Mouse (Mus musculus): ENCODE measurements at regions not wholly inside any gene's neighbourhood (a gene's known extent, or its start where the extent isn't known, plus 50 kb on each side); places are given as distances from the start of the nearest gene placed in this dataset.
A peak's percentile ranks its signal among the peaks of the same experiment; 100 is the strongest.

DNA sequence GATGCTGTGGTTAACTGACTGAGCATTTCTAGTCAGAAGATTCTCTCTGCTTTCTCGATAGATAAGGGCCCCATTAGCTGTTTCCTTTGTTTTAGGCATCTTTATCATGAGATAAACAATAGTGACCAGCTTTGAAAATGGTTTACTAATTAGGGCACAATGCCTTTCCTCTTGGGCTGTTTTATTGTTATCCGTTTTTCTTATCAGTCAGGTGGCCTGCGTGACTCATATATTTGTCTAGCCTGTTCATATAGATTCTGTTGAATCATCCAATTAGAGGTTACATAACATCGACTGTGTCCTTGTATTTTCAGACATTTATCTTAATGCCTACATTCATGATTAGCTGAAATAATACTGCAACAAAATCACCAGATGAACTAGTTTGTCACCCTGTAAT lies 531.1 kb downstream of the Gm11232 start:
- DNase-seq (ENCODE audit: low spot score in 2 of 2) = no peak

GRCm38 (mm10) chr4:71218060-71218459 lies 539.7 kb downstream of the Gm11232 start:
- no peak for DNase-seq (ENCODE audit: low spot score in 2 of 2)

DNA sequence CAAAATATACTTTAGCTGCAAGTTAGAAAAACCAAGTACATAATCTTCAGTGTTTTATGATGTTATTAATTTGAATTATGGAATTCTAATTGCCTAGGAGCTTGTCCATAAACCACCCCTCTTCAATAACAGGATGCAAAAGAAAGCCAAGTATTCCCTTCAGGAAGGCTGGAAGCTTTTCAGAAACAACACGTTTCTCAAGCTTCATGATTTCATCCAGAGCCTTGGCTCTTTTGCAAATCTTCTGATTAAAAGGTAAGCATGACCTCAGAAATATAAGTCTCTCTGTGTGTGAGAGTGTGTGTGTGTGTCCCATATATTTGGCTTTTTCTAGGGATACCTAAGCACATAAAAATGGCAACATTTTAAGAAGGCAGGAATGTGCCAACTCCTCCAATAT lies 570.0 kb downstream of the Gm11232 start:
- DNase-seq (ENCODE audit: low spot score in 2 of 2) = no peak

DNA sequence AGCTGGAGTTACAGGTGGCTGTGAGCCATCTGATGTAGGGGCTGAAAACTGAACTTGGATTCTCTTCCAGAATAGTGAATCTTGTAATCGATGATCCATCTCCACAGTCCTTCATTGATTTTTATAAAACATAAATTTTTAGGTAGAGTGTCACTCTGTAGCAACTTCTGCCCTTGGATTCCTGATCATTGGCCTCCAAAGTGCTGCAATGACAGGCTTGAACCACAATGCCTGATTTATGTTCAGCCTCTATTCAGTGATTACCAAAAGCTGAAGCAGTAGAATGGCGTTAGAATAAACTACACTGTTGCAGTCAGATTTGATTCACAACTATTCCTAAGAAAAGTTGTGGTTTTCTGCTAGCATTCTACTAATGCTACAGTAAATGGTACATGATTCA lies 580.1 kb downstream of the Gm11232 start:
- DNase-seq (ENCODE audit: low spot score in 2 of 2) = no peak

- no peak for DNase-seq (ENCODE audit: low spot score in 2 of 2)
Measured at GRCm38 (mm10) chr4:71165802-71166201, 592.0 kb downstream of the Gm11232 start.

- no peak for DNase-seq (ENCODE audit: low spot score in 2 of 2)
Measured at GRCm38 (mm10) chr4:71131670-71132317, 597.0 kb upstream of the Megf9 start.

- DNase-seq (ENCODE audit: low spot score in 2 of 2) = peak in 1 of 2 experiments; percentile 5
Measured at GRCm38 (mm10) chr4:71130946-71131669, 596.3 kb upstream of the Megf9 start.

DNA sequence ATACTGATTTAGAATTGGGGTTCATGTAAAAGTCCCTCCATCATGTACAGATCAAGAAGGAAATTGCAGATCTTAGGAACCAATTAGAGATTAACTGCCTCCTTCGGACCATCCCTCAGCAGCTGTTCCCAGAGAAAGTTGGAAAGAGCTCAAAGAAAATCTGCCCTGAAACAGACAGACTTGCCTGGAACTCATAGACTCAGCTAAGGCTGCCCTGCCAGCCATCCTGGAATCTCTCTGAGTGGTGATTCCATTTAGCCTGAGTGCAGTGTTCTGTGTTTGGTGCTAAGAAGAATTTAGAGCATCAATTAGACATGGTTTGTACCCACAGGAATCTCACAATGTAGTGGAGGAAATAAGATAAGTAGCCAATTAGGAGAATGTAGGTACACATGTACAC lies 594.5 kb upstream of the Megf9 start:
- no peak for DNase-seq (ENCODE audit: low spot score in 2 of 2)
